Mouse (Mus musculus) lung, adult 2 months (tissue): ENCODE results near the gene Arid5b. TPM values are rescaled to one million over a fixed set of nuclear protein-coding genes. Genes with fewer than 3 reads are reported as not detected.

ENCODE experiments used
- DNase-seq: peaks from one replicate; pipeline ENCODE4 v3.0.0; 2022
- H3K4me1 ChIP-seq: fragments of 200-500 bp; 2 replicates; pipeline ENCODE4 v1.6.1; 2011; ENCODE audit warnings: low read length; ENCODE audit not compliant: control insufficient read depth, insufficient read depth
- H3K4me3 ChIP-seq: fragments of 200-500 bp; replicated peaks from 2 replicates; pipeline ENCODE3; 2011; ENCODE audit warnings: low read depth, mild to moderate bottlenecking, control low read depth, low read length; ENCODE audit errors: extremely low read depth
- CTCF ChIP-seq: fragments of 200-500 bp; IDR thresholded peaks from 2 replicates; pipeline ENCODE4 v1.5.1; 2011; ENCODE audit warnings: mild to moderate bottlenecking, low read length, control low read depth; ENCODE audit not compliant: insufficient read depth
- POLR2A ChIP-seq: fragments of 200-500 bp; IDR thresholded peaks from 2 replicates; pipeline ENCODE4 v1.6.1; 2011; ENCODE audit warnings: low read depth, mild to moderate bottlenecking, control low read depth, low read length, borderline replicate concordance; ENCODE audit errors: extremely low read depth
- WGBS: fragments of 180-500 bp; shearing (Covaris S2); methylation state at CpG from one replicate; pipeline ENCODE4 v1.1.7; 2018; 5-methylcytosine and 5-hydroxymethylcytosine counted together
- polyA plus RNA-seq: library from polyadenylated mRNA; depleted of rRNA; stranded (reverse); fragments of >200 nt; gene quantifications from 2 replicates; pipeline ENCODE4 v1.2.3, GENCODE M21; 2012

Gene Arid5b
- polyA plus RNA-seq, 1 experiment: 20.1 TPM

GRCm38 (mm10) chr10:68199440-68199839 lies 79.1 kb downstream of the Arid5b start:
- WGBS: 95% methylated on average over 5 of the region's 5 CpGs
- DNase-seq: no peak
- no peaks in the 10 kb centered on the region for H3K4me1 ChIP-seq
- TF ChIP-seq POLR2A (no peak), CTCF (no peak)
- H3K4me3 ChIP-seq: no peak overlapping the region

GRCm38 (mm10) chr10:68196324-68196723 lies 82.2 kb downstream of the Arid5b start:
- WGBS: 78% methylated on average over 9 of the region's 9 CpGs
- Histone ChIP-seq H3K4me1 (no peaks in the 10 kb centered on the region; the same call in 1 of the 2 replicates), H3K4me3 (no peak overlapping the region)
- no peak for DNase-seq
- TF ChIP-seq POLR2A: no peak
- no peak for TF ChIP-seq CTCF

- TF ChIP-seq POLR2A: no peak
- TF ChIP-seq CTCF: no peak
- DNase-seq: no peak
- Histone ChIP-seq H3K4me1 (peaks cover 4% of the 10 kb centered on the region), H3K4me3 (no peak overlapping the region)
- 67% methylated on average over 3 of the region's 3 CpGs for WGBS
Observed at GRCm38 (mm10) chr10:68193561-68193960, 85.0 kb downstream of the Arid5b start.

GRCm38 (mm10) chr10:68192824-68193255 lies 85.7 kb downstream of the Arid5b start:
- WGBS: 9% methylated on average over 3 of the region's 3 CpGs
- no peak for DNase-seq
- peaks cover 4% of the 10 kb centered on the region for H3K4me1 ChIP-seq
- no peak for TF ChIP-seq POLR2A
- no peak for TF ChIP-seq CTCF
- no peak overlapping the region for H3K4me3 ChIP-seq

- WGBS: 13% methylated on average over 13 of the region's 13 CpGs
- DNase-seq: peak; percentile 50
- TF ChIP-seq POLR2A: no peak
- no peak for TF ChIP-seq CTCF
- peak overlapping the region; percentile 11 for H3K4me3 ChIP-seq
- H3K4me1 ChIP-seq: peaks cover 4% of the 10 kb centered on the region
Observed at GRCm38 (mm10) chr10:68191691-68192380, 86.7 kb downstream of the Arid5b start.

- no peak overlapping the region for H3K4me3 ChIP-seq
Observed at GRCm38 (mm10) chr10:68191146-68191545, 87.4 kb downstream of the Arid5b start.

GRCm38 (mm10) chr10:68189847-68190246 lies 88.7 kb downstream of the Arid5b start:
- WGBS: 84% methylated on average over 3 of the region's 3 CpGs
- TF ChIP-seq CTCF: no peak
- TF ChIP-seq POLR2A: no peak
- Histone ChIP-seq H3K4me1 (peaks cover 4% of the 10 kb centered on the region), H3K4me3 (no peak overlapping the region)
- DNase-seq: no peak

More at GRCm38 (mm10) chr10:68191146-68191545, 87.4 kb downstream of the Arid5b start:
- DNase-seq: no peak
- 43% methylated on average over 5 of the region's 8 CpGs for WGBS
- peaks cover 4% of the 10 kb centered on the region for H3K4me1 ChIP-seq
- TF ChIP-seq POLR2A (no peak), CTCF (no peak)

GRCm38 (mm10) chr10:68183096-68183495 lies 95.4 kb downstream of the Arid5b start:
- TF ChIP-seq POLR2A (no peak), CTCF (no peak)
- no peak for DNase-seq
- WGBS: 94% methylated on average over 7 of the region's 7 CpGs

GRCm38 (mm10) chr10:68182266-68182665 lies 96.3 kb downstream of the Arid5b start:
- TF ChIP-seq CTCF: no peak
- TF ChIP-seq POLR2A: no peak
- Histone ChIP-seq H3K4me1 (no peaks in the 10 kb centered on the region), H3K4me3 (no peak overlapping the region)
- DNase-seq: no peak
- 79% methylated on average over 6 of the region's 6 CpGs for WGBS

More at GRCm38 (mm10) chr10:68183096-68183495, 95.4 kb downstream of the Arid5b start:
- Histone ChIP-seq H3K4me3 (no peak overlapping the region), H3K4me1 (no peaks in the 10 kb centered on the region)

- TF ChIP-seq CTCF (no peak), POLR2A (no peak)
Observed at GRCm38 (mm10) chr10:68181156-68181555, 97.4 kb downstream of the Arid5b start.

More at GRCm38 (mm10) chr10:68181156-68181555, 97.4 kb downstream of the Arid5b start:
- Histone ChIP-seq H3K4me3 (no peak overlapping the region), H3K4me1 (no peaks in the 10 kb centered on the region)
- no peak for DNase-seq
- WGBS: 97% methylated on average over 10 of the region's 10 CpGs
